Mouse (Mus musculus): ENCODE results near the gene Ufsp1. TPM values are rescaled to one million over a fixed set of nuclear protein-coding genes. Genes with fewer than 3 reads are reported as not detected.
A peak's percentile ranks its signal among the peaks of the same experiment; 100 is the strongest.

The Ufsp1 gene
- total RNA-seq, 2 experiments from 2014 or later = 19.1 to 20.8 TPM

DNA sequence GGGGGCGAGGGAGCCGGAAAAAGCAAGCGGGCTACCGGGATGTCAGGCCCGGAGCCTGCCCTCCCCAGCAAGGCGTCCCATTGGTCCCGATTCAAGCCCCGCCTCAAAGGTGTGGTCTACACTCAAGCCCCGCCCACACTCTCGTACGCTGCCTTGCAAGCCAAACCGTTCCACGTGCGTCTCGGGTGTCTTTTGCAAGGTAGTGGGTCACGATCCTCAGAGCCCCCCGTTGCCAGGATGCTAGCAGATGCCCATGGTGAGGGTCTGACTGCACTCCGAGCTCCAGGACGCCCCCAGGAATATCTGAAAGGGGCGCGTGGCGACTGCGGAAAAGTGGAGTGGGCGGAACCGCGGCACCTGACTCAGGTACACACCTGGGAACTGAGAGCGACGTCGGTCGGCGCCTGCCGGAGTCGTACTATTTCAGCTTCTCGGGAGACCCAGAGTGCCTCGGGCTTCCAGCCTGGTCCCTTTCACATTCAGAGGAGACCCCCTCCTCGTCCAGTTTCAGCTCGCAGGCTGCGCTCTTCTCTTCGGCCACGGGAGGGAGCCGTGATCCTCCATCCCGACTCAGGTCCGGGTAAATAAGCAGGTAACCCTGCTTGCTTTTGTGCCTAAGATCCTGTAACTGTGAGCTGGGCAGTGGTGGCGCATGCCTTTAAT is 39.2 kb downstream of the Ufsp1 start, which contains the start of gene Slc12a9:
Slc12a9 (minus strand) TSS at position 86 of the 663 bp plus-strand sequence.
- peak; percentile 96 for DNase-seq (ENCODE audit: low spot score)

DNA sequence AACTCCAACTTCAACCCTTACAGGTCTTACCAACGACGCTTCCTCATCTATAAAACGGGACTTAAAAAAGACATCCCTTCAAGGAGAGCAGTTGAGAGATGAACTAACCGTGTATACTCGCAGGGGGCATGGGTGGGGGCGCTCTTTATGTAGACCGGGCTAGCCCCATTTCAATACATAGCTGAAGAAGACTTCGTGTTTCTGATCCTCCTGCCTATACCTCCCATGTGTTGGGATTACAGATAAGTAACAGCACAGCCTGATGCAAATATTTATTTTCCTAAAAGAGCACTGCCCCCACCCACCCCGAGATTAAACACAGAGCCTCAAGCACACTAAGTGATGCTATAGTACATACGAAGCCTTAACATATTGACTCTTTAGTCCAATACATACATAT is 39.9 kb downstream of the Ufsp1 start:
- DNase-seq (ENCODE audit: low spot score) = no peak

DNA sequence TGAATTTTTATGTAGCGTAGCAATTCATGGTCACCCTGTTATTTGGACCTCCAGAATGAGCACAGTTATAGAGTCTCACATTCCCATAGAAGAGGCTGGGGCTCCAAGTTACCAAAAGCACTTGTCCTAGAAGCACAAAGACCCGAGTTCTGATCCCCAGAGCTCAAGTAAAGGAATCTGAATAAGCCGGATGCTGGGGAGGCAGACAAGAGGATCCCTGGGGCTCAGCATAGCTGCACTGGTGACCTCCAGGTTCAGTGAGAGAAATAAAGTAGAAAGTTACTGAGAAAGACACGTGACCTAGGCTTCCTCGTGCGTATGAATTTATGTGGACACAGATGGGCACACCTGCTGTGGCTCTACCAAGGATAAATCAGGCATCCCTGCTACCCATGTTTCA is 40.6 kb downstream of the Ufsp1 start:
- no peak for DNase-seq (ENCODE audit: low spot score)

DNA sequence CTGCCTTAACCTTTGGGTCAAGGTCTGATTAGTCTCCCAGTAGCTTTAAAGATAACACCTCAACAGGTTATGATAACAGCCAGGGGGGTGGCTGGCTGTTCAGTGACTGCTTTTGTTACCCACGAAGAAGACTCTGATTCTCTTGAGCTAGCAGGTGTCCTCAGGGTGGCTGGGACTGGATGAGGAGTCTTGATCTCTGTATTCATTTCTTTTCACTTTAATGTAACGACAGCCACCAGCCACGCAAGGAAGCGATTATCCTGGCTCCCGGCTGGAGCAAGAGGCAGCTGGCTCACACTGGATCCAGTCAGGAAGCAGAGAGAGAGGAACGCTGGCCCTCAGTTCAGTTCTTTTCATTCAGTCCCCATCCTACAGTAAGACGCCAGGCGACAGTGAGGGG is 42.8 kb downstream of the Ufsp1 start:
- DNase-seq (ENCODE audit: low spot score) = no peak

DNA sequence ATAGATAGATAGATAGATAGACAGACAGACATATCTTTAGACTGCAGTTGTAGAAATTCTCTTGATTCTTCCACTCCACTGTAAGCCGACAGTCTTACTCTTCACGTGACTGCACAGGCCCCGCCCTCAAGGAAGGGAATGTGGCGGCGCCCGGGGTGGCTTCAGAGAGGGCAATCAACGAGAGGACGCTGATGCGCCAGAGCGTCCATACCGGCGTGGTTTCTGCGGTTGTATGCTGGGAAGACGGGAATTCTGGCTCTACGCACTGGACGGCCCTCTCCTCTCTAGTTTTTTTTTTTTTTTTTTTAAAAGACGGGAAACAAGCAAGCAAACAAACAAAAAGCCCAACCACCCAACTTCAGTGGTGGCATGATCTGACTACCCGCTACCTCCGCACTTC is 43.8 kb downstream of the Ufsp1 start:
- peak; percentile 94 for DNase-seq (ENCODE audit: low spot score)

DNA sequence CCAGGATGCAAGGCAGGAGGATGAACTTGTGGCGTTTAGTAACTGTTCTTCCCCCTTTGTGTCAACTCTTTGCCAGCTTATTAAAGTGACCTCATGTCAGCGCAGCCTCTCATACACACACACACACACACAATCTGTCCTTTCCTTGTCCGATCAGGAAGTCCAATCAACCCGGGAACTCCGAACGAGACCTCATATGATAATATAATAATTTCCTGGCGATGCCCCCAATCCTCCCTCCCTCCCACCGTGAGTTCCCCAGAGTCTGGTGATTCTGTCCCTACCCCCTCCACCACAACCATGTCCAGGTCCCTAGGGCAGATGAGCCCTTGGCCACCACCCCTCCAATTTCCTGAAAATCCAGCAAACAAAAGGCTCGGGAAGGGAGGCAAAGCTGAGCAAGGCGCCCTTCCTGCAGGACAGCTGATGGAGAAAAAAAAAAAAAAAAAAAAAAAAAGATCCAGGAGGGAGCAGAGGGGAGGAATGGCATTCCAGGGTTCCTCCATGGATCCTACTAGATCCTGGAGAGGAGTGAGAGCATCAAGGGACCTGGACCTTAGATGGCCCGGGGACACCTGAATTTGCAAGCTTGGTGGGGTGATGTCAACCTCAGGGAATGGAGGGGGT is 44.3 kb downstream of the Ufsp1 start:
- peak; percentile 59 for DNase-seq (ENCODE audit: low spot score)

DNA sequence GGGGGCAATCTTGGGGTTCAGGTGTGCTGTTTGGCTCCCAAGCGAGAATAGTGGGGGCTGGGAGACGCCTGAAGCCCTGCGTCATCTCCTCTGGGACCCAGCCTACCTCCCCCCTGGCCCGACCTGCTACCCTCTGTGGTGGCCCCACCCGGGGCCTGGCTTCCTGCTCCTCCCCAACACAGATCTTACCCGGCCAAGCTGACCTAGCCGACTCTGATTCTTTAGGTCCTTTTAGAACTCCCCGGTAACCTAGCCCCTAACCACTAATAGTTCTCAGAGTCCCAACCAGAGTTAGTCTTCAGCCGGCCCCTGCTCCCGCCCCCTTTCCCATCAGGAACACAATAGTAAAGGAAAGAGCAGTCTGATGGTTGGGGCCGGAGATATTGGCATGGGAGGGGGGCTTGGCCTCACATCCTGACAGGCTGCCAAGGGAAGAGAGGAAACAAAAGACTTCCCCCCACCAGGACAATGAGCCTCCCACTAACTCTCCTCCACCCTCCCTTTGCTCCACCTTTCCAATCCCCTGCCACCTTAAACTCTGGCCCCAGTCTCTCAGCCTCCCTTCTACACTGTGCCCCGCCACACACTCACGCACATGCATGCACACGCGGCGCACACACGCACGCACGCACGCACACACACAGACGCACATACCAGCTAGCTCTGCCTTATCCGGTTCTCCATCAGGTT is 45.0 kb downstream of the Ufsp1 start:
- peak; percentile 43 for DNase-seq (ENCODE audit: low spot score)

DNA sequence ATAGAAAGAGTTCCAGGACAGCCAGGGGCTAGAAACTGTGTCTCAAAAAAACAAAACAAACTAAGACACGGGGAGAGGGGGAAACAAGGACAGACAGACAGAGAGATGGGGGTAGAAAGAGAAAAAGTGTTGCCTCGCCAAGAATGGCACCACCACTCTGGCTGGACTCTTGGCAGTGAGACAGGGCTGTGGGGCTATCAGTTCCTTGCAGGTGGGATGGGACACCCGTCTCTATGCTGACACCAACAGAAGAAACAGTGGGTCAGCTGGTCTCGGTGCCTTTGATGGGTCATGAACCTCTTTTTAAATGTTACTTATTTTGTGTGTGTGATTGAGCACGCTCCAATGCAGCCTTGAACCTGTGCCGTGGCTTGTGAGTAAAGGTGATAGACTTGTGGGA is 45.8 kb downstream of the Ufsp1 start:
- DNase-seq (ENCODE audit: low spot score) = no peak

DNA sequence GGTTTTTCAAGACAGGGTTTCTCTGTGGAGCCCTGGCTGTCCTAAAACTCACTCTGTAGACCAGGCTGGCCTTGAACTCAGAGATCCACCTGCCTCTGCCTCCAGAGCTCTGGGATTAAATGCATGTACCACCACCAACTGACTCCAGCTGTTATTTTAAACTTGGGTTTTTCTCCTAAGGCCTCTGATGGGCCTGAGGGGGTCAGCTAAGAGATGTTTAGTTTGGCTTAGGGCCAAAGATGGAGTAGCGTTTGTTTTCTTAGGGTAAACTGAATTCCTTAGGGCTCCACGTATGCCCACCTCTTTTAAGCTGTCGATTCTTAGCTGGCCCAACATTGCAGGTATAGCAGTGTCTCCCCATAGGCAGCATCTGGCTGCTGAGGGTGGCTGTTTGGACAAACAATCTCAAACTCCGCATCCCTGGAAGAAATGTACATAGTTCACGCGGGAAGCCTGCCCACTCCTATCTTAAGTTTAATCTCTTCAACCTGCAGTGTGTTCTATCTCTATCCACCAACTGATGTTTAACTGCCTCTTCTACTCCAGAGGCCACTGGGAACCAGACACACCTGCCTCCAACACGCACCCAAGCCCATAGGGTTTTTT is 48.1 kb downstream of the Ufsp1 start:
- no peak for DNase-seq (ENCODE audit: low spot score)

DNA sequence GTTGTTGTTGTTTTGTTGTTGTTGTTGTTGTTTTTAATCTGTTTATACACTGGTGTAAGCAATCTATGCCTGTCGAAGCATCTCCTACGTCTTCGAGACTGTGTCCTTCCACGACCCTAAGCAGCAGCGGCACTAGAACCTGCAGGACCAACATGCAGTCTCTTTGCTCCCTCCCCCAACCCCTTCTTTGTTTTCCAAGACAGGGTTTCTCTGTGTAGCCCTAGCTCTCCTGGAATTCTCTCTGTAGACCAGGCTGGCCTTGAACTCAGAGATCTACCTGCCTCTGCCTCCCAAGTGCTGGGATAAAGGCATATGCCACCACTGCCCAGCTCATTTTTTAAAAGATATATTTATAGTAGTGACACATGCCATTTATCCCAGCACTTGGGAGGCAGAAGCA is 49.0 kb downstream of the Ufsp1 start:
- no peak for DNase-seq (ENCODE audit: low spot score)

DNA sequence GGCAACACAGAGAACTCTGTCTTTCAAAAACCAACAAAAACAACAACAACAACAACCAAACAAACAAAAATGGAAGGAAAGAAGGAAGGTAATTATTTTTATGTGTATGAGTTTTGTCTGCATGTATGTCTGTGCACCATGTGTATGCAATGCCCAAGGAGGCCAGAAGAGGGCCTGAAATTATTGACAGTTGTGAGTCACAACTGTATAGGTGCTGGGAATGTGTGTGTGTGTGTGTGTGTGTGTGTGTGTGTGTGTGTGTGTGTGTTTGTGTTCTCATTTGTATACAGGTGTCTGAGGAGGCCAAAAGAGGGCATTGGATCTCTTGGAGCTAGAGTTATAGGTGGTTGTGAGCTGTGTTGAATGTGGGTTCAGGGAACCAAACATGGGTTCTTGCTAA is 49.4 kb downstream of the Ufsp1 start:
- DNase-seq (ENCODE audit: low spot score) = no peak

Small RNA genes within 50 kb of the gene (microRNA-seq; reads per million reads assigned to microRNA genes)
- gene Mir7036 = not detected
- gene Mir8116 = 1.4 reads per million

Other genes starting within 250 kb of the Ufsp1 start
- 10 to 100 TPM; 14.0 to 17.1 TPM for gene Ap1s1, start 248.5 kb upstream of the Ufsp1 start, total RNA-seq (2021)
- gene Serpine1, start 222.4 kb upstream of the Ufsp1 start, total RNA-seq (2021) = 1 to 10 TPM; 4.9 to 5.5 TPM
- gene Trim56, start 178.4 kb upstream of the Ufsp1 start, total RNA-seq (2021) = 1 to 10 TPM; 7.4 to 8.0 TPM
- not detected for gene Muc3, start 145.3 kb upstream of the Ufsp1 start, total RNA-seq (2021)
- under 1 TPM; 0.11 to 0.12 TPM for gene Muc3a, start 82.2 kb upstream of the Ufsp1 start, total RNA-seq (2021)
- 10 to 100 TPM; 25.0 to 27.7 TPM for gene Ache, start 7.1 kb upstream of the Ufsp1 start, total RNA-seq (2021)
- 10 to 100 TPM; 29.6 to 40.8 TPM for gene Srrt, start 13.0 kb downstream of the Ufsp1 start, total RNA-seq (2021)
- 1 to 10 TPM; 2.2 to 4.4 TPM for gene Trip6, start 19.8 kb downstream of the Ufsp1 start, total RNA-seq (2021)
- gene Slc12a9, start 39.0 kb downstream of the Ufsp1 start, total RNA-seq (2021) = 1 to 10 TPM; 2.0 to 2.2 TPM
- gene Ephb4, start 55.5 kb downstream of the Ufsp1 start, total RNA-seq (2021) = 10 to 100 TPM in 1 of 2 experiments, 1 to 10 TPM in 1; 8.2 to 14.4 TPM
- under 1 TPM in 1 of 2 experiments, not detected in 1; 0.07 TPM for gene Zan, start 182.4 kb downstream of the Ufsp1 start, total RNA-seq (2021)
- 10 to 100 TPM in 1 of 2 experiments, 1 to 10 TPM in 1; 8.9 to 10.8 TPM for gene Pop7, start 207.9 kb downstream of the Ufsp1 start, total RNA-seq (2021)
- gene Gigyf1, start 223.9 kb downstream of the Ufsp1 start, total RNA-seq (2021) = 10 to 100 TPM; 19.9 to 23.5 TPM
- not detected for gene Epo, start 238.6 kb downstream of the Ufsp1 start, total RNA-seq (2021)
- gene Gnb2, start 238.9 kb downstream of the Ufsp1 start, total RNA-seq (2021) = 100 to 1,000 TPM; 111 to 134 TPM

Measured in gastrocnemius, adult 18-20 months (tissue).